Mouse (Mus musculus): ENCODE data around the gene Efnb2. TPM values are rescaled to one million over a fixed set of nuclear protein-coding genes. Genes with fewer than 3 reads are reported as not detected.
A peak's percentile ranks its signal among the peaks of the same experiment; 100 is the strongest.

Gene Efnb2
- 27.3 and 28.5 TPM in 2 replicates for polyA plus RNA-seq (2016; fragmentation: Nextera tagmentation; extraction: Ambion mirVana)

DNA sequence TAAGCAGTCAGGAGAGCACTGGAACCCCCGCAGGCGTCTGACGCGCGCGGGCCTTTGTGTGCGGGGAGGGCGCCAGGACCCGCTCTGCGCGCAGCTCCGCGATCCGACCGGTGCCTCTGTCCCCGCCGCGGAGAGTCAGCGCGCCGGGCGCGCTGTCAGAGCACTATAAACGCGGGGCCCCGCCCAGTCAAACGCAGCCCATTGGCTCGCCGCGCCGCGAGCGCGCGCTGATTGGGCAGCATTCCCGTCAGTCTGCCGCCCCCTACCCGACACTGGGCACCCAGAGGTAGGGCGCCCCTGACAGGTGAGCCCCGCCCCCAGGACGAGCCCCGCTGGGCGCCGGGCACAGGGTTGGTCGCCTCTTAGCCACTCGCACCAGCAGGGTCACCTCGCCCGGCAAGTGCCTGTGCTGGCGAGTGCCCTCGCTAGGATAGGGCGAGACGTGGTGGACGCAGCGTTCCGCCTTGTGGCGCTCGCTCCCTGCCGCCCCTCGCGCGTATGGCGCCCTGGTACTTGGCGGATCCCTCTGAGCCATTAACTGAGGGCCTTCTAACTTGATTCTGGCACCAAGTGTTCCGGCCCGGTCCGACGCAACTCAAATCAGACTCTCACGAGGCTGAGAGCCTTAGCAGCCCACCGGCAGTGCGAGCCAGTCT is at the start of gene Efnb2:
Gene Efnb2, minus strand, starts transcription at position 140 of the 656 bp plus-strand sequence.
- DNase-seq (ENCODE audit: low spot score), result peak; percentile 97
- H3K9me3 ChIP-seq (replicated peaks), result no peaks in the 10 kb centered on the region
- H3K36me3 ChIP-seq, result peaks cover 24% of the 10 kb centered on the region
- H3K27ac ChIP-seq, result peak within 1 kb of the TSS; percentile 97
- H3K27me3 ChIP-seq (ENCODE audit: low read depth, poor library complexity, severe bottlenecking), result no peaks in the 10 kb centered on the region
- H3K4me1 ChIP-seq, result peaks cover 44% of the 10 kb centered on the region
- WGBS, result under 1% methylated on average over 70 of the region's 70 CpGs
- peak within 1 kb of the TSS; percentile 95 for H3K4me3 ChIP-seq

DNA sequence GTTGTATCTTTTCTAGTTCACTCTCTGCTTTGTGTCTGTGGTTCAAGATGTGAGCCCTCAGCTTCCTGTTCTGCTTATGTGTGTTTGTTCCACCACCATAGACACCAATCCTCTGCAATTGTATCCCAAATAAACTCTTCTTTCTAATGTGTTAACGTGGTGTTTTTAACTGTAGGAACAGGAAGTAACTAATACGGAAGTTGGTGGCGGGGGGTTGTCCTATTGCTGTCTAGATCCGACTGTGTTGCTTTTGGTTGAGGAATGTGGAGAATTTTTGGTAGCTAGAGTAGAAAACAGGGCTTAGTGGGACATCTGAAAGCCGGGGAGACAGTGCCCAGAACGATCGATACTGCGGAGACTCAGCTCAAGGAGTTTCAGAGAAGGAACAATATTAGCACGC is 43.8 kb upstream of the Efnb2 start:
- DNase-seq (ENCODE audit: low spot score), result no peak
- Histone ChIP-seq H3K36me3 (no peaks in the 10 kb centered on the region), H3K27ac (no peak overlapping the region), H3K4me1 (no peaks in the 10 kb centered on the region), H3K9me3 (replicated peaks) (no peaks in the 10 kb centered on the region), H3K27me3 (ENCODE audit: low read depth, poor library complexity, severe bottlenecking) (no peaks in the 10 kb centered on the region), H3K4me3 (no peak overlapping the region)
- WGBS, result 82% methylated on average over 9 of the region's 9 CpGs

DNA sequence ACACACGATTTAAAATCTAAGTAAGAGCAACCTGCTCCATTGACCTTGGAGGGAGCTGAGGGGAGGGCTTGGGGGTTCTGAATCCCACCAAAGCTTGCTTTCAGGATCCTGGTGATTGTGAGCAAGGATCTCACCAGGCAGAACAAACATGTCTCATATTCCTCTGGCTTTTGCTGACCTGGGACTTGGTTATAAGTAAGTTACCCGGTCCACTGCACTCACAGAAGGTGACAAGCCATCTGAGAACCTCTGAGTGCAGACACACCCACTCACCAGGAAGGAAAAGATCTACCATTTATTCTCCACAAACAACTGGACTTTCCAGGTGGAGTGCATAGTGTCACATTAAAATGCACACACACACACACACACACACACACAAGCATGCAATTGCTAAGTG is 42.6 kb upstream of the Efnb2 start:
- 90% methylated on average over 2 of the region's 2 CpGs for WGBS

DNA sequence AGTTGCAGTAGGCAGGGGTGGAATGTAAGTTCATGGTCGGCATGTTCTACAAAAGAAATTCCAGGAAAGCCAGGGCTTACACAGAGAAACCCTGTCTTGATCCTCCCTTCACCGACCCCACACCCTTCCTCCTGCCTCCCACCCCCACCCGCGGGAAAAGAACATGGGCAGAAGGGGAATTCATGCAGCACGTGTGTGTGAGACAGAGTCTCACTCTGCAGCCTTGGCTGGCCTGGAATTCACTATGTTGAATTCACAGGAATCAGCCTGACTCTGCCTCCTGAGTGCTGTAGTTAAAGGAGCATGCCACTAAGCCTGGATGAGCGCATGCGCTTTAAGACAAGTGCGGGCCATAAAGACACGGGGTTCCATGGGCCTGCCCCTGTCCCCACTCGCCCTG is 39.8 kb upstream of the Efnb2 start:
- Histone ChIP-seq H3K27ac (no peak overlapping the region), H3K36me3 (no peaks in the 10 kb centered on the region), H3K4me3 (no peak overlapping the region), H3K27me3 (ENCODE audit: low read depth, poor library complexity, severe bottlenecking) (no peaks in the 10 kb centered on the region), H3K4me1 (no peaks in the 10 kb centered on the region), H3K9me3 (replicated peaks) (no peaks in the 10 kb centered on the region)
- no peak for DNase-seq (ENCODE audit: low spot score)
- WGBS, result 95% methylated on average over 10 of the region's 10 CpGs

More for the DNA sequence above, 42.6 kb upstream of the Efnb2 start:
- no peaks in the 10 kb centered on the region for H3K27me3 ChIP-seq (ENCODE audit: low read depth, poor library complexity, severe bottlenecking)
- H3K9me3 ChIP-seq (replicated peaks), result no peaks in the 10 kb centered on the region
- H3K36me3 ChIP-seq, result no peaks in the 10 kb centered on the region
- H3K4me1 ChIP-seq, result no peaks in the 10 kb centered on the region
- H3K4me3 ChIP-seq, result no peak overlapping the region
- DNase-seq (ENCODE audit: low spot score), result no peak
- H3K27ac ChIP-seq, result no peak overlapping the region

DNA sequence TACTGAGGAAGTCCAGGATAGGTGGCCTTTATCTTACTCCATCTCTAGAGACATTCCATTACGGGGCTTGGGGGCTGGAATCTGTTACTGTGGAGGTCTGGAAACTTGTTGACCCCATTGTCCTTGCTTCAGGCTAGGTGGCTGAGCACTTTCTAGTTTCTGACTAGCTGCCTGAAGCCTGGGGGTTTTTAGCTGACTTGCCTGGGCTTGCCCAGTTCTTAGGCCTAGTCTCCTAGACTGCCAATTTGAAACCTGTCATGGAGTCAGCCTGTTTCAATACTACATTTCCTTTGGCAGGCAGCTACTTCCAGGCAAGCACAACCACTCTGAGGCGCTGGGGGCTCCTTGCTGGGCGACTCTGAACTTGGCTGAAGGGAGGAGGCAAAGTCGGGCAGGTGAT is 39.2 kb upstream of the Efnb2 start:
- Histone ChIP-seq H3K36me3 (no peaks in the 10 kb centered on the region), H3K4me1 (no peaks in the 10 kb centered on the region), H3K4me3 (no peak overlapping the region), H3K27me3 (ENCODE audit: low read depth, poor library complexity, severe bottlenecking) (no peaks in the 10 kb centered on the region), H3K27ac (no peak overlapping the region), H3K9me3 (replicated peaks) (no peaks in the 10 kb centered on the region)
- 69% methylated on average over 4 of the region's 4 CpGs for WGBS
- no peak for DNase-seq (ENCODE audit: low spot score)

DNA sequence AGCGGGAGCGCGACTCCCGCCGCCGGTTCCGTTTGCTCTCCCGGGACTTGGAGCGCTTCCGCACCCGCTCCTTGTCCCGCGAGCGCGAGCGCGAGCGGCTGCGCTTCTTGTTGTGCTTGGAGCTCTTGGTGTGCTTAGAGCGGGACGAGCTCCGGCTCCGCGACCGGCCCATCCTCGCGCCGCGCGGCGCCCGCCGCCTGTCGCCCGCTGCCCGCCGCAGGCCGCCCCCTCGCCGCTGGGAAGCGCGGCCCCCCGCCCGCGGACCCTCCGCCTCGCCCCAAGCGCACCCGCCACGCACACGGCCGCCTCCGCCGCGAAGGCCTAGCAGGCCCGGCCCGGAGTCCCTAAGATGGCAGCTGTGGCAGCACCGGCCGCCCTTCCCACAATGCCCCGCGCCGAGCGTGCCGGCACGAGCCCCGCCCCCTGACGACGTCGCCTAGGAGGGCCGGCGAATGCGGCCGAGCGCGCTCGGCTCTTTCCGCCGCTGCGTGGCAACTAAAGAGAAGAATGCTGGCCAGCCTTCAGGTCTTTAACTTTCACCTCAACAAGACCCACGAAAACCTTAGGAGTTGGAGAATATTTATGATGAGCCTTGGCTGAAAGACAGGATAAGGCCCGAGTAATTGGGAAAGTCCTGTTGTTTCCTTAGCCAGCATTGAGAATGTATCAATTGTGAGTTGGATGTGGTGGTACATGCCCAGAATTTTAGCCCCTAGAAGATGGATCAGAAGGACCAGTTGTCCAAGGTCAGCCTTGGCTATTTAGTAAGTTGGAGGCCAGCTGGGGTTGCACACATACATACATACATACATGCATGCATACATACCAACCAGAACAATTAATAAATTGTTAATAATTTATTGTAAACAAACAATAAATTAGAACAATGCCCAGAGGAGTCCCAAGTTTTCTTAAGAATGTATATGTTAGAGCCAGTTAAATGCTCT is 29.4 kb upstream of the Efnb2 start, which contains the start of gene Arglu1:
Gene Arglu1, minus strand, starts transcription at position 376 of the 947 bp plus-strand sequence.
- WGBS, result under 1% methylated on average over 66 of the region's 81 CpGs
- Histone ChIP-seq H3K36me3 (no peaks in the 10 kb centered on the region), H3K27ac (peak within 1 kb of the TSS; percentile 100)

DNA sequence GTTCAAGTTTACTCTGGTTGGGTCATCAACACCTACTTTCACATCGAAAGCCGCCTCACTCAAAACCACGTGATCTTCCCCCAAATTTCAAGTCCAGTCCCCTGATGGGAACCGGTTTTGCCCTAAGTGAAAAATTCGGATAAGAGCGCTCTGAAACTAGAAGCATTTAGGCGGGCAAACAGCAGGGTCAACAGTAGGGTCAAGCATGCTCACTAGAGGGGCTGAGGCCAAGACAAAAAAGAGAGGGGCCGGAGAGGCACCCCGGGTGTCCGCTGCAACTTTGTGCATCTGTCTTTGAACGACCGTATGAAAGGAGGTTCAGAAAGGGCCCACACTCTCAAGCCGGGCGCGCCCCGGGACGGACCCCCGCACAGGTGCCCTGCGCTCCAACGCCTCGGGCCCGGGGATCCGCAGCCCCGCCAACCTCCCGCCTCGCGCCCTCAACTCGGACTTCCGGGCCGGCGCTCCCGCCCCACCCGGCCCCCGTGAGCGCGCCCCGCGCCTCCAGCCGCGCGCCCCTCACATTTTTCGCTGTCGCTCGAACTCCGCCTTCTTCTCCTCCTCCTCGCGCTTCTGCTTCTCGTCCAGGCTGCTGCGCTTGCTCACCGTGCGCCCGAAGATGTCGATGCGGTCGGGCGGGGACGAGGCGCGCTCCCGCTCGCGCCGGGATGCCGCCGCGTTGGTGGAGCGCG is 28.6 kb upstream of the Efnb2 start:
- DNase-seq (ENCODE audit: low spot score), result peak; percentile 78
- Histone ChIP-seq H3K4me3 (peak overlapping the region; percentile 94), H3K36me3 (no peaks in the 10 kb centered on the region), H3K27ac (peak overlapping the region; percentile 100), H3K27me3 (ENCODE audit: low read depth, poor library complexity, severe bottlenecking) (no peaks in the 10 kb centered on the region), H3K9me3 (replicated peaks) (no peaks in the 10 kb centered on the region), H3K4me1 (peaks cover 36% of the 10 kb centered on the region)
- WGBS, result under 1% methylated on average over 68 of the region's 68 CpGs

More for the DNA sequence above, 29.4 kb upstream of the Efnb2 start, which contains the start of gene Arglu1:
- Histone ChIP-seq H3K9me3 (replicated peaks) (no peaks in the 10 kb centered on the region), H3K27me3 (ENCODE audit: low read depth, poor library complexity, severe bottlenecking) (no peaks in the 10 kb centered on the region), H3K4me3 (peak within 1 kb of the TSS; percentile 94), H3K4me1 (peaks cover 35% of the 10 kb centered on the region)
- peak; percentile 98 for DNase-seq (ENCODE audit: low spot score)

DNA sequence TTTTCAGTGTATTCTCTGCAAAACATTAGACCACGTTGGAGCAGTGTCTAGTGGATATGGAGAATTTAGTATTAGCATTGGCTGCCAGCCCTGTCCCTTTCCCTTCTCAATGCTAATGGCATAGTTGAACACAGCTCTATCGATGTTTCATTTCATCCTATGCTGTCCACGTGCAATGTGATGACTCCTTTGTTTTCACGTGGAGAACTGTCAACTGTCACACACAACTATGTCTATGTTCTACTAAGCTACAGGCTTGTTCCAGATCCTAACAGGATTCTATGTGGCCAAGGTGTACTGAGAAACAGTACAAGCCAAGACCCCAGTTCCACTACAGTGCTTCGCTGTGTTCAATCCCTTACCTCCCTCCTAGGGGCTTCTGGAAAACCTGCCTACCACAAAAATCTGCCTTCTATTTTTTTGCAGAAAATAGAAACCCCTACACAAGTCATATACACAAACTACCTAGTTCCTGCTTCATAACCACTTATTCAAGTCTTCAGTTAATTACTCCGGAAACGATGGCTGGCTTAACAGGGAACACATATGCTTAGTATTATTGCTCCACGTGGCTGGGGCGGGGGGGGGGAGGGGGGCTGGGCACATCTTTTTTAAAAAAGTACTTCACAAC is 27.9 kb upstream of the Efnb2 start:
- 19% methylated on average over 9 of the region's 9 CpGs for WGBS
- Histone ChIP-seq H3K9me3 (replicated peaks) (no peaks in the 10 kb centered on the region), H3K27me3 (ENCODE audit: low read depth, poor library complexity, severe bottlenecking) (no peaks in the 10 kb centered on the region), H3K4me3 (peak overlapping the region; percentile 94), H3K4me1 (peaks cover 38% of the 10 kb centered on the region), H3K27ac (peak overlapping the region; percentile 100), H3K36me3 (no peaks in the 10 kb centered on the region)
- no peak for DNase-seq (ENCODE audit: low spot score)

DNA sequence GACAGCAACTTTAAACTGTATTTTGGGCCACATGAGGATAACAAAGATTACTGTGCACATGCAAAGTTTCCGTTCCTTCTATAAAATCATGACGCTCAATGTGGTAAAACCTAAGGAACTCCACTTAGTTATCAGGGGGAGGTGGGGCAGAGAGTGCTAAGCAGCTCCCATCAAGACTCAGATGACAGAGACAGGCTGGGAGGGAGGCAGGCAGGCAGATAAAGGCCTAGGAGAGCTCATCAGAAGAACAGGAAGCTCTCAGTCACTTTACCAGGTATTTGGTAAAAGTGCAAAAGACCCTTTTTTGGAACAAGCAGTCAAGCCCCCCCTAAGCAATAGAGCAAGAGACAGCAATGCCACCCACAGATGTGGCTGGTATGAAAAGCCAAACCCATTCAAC is 24.5 kb upstream of the Efnb2 start:
- DNase-seq (ENCODE audit: low spot score), result no peak
- 90% methylated on average over 2 of the region's 2 CpGs for WGBS
- Histone ChIP-seq H3K9me3 (replicated peaks) (no peaks in the 10 kb centered on the region), H3K4me3 (no peak overlapping the region), H3K27ac (no peak overlapping the region), H3K4me1 (peaks cover 38% of the 10 kb centered on the region), H3K36me3 (peaks cover 33% of the 10 kb centered on the region), H3K27me3 (ENCODE audit: low read depth, poor library complexity, severe bottlenecking) (no peaks in the 10 kb centered on the region)

DNA sequence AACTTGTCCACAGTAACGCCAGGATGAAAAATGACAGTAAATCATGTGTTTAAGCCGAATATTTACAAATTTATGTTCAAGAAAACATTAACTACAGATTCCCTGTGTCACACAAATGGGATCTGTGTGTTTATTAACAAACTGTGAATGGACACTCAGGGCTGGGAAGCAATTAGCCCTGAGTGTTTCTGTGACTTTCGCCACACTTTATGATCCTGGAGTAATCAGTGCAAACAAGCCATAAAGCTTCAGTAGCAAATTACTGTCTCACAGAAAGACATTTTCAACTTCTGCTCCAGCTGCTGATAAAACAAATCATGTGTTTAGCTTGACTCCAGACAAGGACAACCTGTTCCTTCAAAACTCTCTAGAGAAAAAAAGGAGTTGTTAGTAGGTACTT is 21.7 kb upstream of the Efnb2 start:
- H3K27me3 ChIP-seq (ENCODE audit: low read depth, poor library complexity, severe bottlenecking), result no peaks in the 10 kb centered on the region
- no peaks in the 10 kb centered on the region for H3K9me3 ChIP-seq (replicated peaks)
- H3K4me1 ChIP-seq, result peaks cover 23% of the 10 kb centered on the region
- peaks cover 61% of the 10 kb centered on the region for H3K36me3 ChIP-seq
- H3K4me3 ChIP-seq, result no peak overlapping the region
- H3K27ac ChIP-seq, result no peak overlapping the region
- WGBS, result 75% methylated on average over 3 of the region's 3 CpGs
- DNase-seq (ENCODE audit: low spot score), result no peak

DNA sequence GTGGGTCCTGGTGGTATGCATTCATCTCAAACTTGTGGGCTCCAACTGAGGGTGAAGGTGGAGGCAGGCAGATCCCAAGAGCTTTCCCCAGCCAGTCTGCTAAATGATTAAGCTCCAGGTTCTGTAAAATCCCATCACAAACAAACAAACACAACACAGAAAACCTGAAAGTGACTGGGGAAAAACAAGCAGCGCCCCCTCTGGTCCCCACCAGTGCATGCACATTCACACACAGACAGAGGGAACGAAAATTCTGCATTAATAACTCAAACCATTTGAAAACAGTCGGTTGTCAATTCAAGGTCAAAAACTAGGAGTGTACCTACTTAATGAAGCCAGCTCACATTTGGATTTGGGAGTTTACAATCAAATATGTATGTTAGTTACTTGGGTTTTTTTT is 17.2 kb upstream of the Efnb2 start:
- no peaks in the 10 kb centered on the region for H3K4me1 ChIP-seq
- 92% methylated on average over 3 of the region's 3 CpGs for WGBS
- no peak overlapping the region for H3K4me3 ChIP-seq
- H3K27ac ChIP-seq, result no peak overlapping the region
- peaks cover 99% of the 10 kb centered on the region for H3K36me3 ChIP-seq
- no peak for DNase-seq (ENCODE audit: low spot score)
- no peaks in the 10 kb centered on the region for H3K27me3 ChIP-seq (ENCODE audit: low read depth, poor library complexity, severe bottlenecking)
- no peaks in the 10 kb centered on the region for H3K9me3 ChIP-seq (replicated peaks)

DNA sequence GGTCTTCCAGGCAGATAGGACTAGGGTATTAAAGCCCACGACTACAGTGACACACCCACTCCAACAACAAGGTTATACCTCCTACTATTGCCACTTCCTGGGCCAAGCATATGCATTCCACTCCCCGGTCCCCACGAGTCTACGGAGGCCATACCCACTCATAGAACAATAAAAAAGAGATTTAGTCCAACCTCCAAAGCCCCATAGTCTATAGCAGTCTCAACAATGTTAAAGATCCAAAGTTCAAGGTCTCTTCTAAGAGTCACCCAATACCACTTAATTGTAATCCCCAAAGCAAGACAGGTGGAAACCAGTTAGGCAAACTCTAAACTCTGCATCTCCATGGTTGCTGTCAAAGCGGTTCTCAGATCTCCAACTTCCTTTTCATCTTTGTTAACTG is 13.8 kb upstream of the Efnb2 start:
- WGBS, result 87% methylated on average over 5 of the region's 5 CpGs
- no peak for DNase-seq (ENCODE audit: low spot score)
- peaks cover 97% of the 10 kb centered on the region for H3K36me3 ChIP-seq
- H3K9me3 ChIP-seq (replicated peaks), result no peaks in the 10 kb centered on the region
- no peaks in the 10 kb centered on the region for H3K4me1 ChIP-seq
- H3K4me3 ChIP-seq, result no peak overlapping the region
- H3K27ac ChIP-seq, result no peak overlapping the region
- H3K27me3 ChIP-seq (ENCODE audit: low read depth, poor library complexity, severe bottlenecking), result no peaks in the 10 kb centered on the region

Measured in limb, embryonic 10.5 days (tissue).